In genomic region chr6:128296750-128297393, GRCm38 (mm10) we compare ENCODE assay signal across 8 mouse cellular contexts. TPM values are rescaled to one million over a fixed set of nuclear protein-coding genes. Genes with fewer than 3 reads are reported as not detected.
DNase-seq lines count a peak whose midpoint lies in the region; ATAC-seq and TF ChIP-seq lines count a peak whose summit lies in the region.

No protein-coding gene starts in this region.

- peaks cover 23% of the 10 kb centered on the region for H3K4me1 ChIP-seq in heart, embryonic 16.5 days (ENCODE audit: control insufficient read depth, insufficient read depth, low read length)
- H3K4me1 ChIP-seq in lung, postnatal 0 days (ENCODE audit: insufficient read depth, low read depth, low read length), result peaks cover 38% of the 10 kb centered on the region
- H3K4me1 ChIP-seq in stomach, postnatal 0 days (replicated peaks; ENCODE audit: control insufficient read depth, insufficient read depth), result peaks cover 8% of the 10 kb centered on the region

- H3K4me2 ChIP-seq in heart, embryonic 16.5 days (ENCODE audit: low read depth, low read length), result 0 out of 2 replicates have a peak overlapping the region, but pooled peaks have one; percentile 8
- peak overlapping the region; percentile 11; the same call in 1 of the 2 replicates for H3K4me2 ChIP-seq in lung, postnatal 0 days (replicated peaks; ENCODE audit: low read depth, low read length)
- H3K4me2 ChIP-seq in stomach, postnatal 0 days (replicated peaks; ENCODE audit: low read depth), result no peak overlapping the region

- H3K9ac ChIP-seq in heart, embryonic 16.5 days (ENCODE audit: low read length), result no peak overlapping the region
- no peak overlapping the region for H3K9ac ChIP-seq in lung, postnatal 0 days (replicated peaks; ENCODE audit: low read depth)
- no peak overlapping the region for H3K9ac ChIP-seq in stomach, postnatal 0 days (ENCODE audit: low read length)

- no peak for TF ChIP-seq CTCF in lung, postnatal 0 days (IDR thresholded peaks at IDR 0.05)
- TF ChIP-seq CTCF in stomach, postnatal 0 days (IDR thresholded peaks at IDR 0.05; ENCODE audit: low read depth), result no peak

- WGBS in heart, embryonic 16.5 days, result 43% methylated on average over 11 of the region's 11 CpGs
- WGBS in lung, postnatal 0 days, result 28% methylated on average over 11 of the region's 11 CpGs
- WGBS in stomach, postnatal 0 days, result 40% methylated on average over 10 of the region's 11 CpGs

- no peak overlapping the region for H3K4me3 ChIP-seq in heart, embryonic 16.5 days (ENCODE audit: low read length)
- H3K4me3 ChIP-seq in lung, postnatal 0 days (ENCODE audit: low read depth, low read length), result no peak overlapping the region; the same call in 1 of the 2 replicates
- no peak overlapping the region for H3K4me3 ChIP-seq in stomach, postnatal 0 days (ENCODE audit: low read depth, low read length)

- no peak for ATAC-seq in heart, embryonic 16.5 days (replicated peaks; ENCODE audit: extremely low read depth, insufficient read depth, low FRiP score)
- ATAC-seq in lung, postnatal 0 days, result no peak
- ATAC-seq in stomach, postnatal 0 days (ENCODE audit: low FRiP score, low TSS enrichment), result no peak
- no peak for ATAC-seq in erythroblast, adult 5-6 weeks (replicated peaks; ENCODE audit: low FRiP score, poor library complexity, severe bottlenecking)

- H3K27ac ChIP-seq in heart, embryonic 16.5 days (ENCODE audit: low read length), result peak overlapping the region; percentile 43; the same call in 1 of the 2 replicates
- H3K27ac ChIP-seq in lung, postnatal 0 days (ENCODE audit: low read length), result peak overlapping the region; percentile 94
- peak overlapping the region; percentile 18; the same call in 1 of the 2 replicates for H3K27ac ChIP-seq in stomach, postnatal 0 days (replicated peaks)

- no peaks in the 10 kb centered on the region for H3K36me3 ChIP-seq in heart, embryonic 16.5 days (ENCODE audit: control insufficient read depth, insufficient read depth)
- H3K36me3 ChIP-seq in lung, postnatal 0 days (ENCODE audit: insufficient read depth, low read length), result no peaks in the 10 kb centered on the region
- H3K36me3 ChIP-seq in stomach, postnatal 0 days (ENCODE audit: control insufficient read depth, insufficient read depth, low read length), result no peaks in the 10 kb centered on the region

- no peak for DNase-seq in heart, adult 8-10 months (ENCODE audit: low spot score)
- DNase-seq in lung, postnatal 0 days (ENCODE audit: low spot score), result no peak
- DNase-seq in lung, postnatal 14 days, result no peak
- DNase-seq in cerebellum, postnatal 36 days, result peak; percentile 83 to 88
- no peak for DNase-seq in stomach, postnatal 0 days (ENCODE audit: low spot score)
- DNase-seq in left cerebral cortex, adult 9 months (ENCODE audit: low spot score in 2 of 2), result no peak

- no peaks in the 10 kb centered on the region for H3K9me3 ChIP-seq in heart, embryonic 16.5 days (replicated peaks; ENCODE audit: control insufficient read depth, low read length)
- no peaks in the 10 kb centered on the region for H3K9me3 ChIP-seq in lung, postnatal 0 days (ENCODE audit: low read length)
- H3K9me3 ChIP-seq in stomach, postnatal 0 days (ENCODE audit: control insufficient read depth, low read length), result no peaks in the 10 kb centered on the region

- peaks cover 14% of the 10 kb centered on the region; the same call in 1 of the 2 replicates for H3K27me3 ChIP-seq in heart, embryonic 16.5 days (ENCODE audit: control insufficient read depth, insufficient read depth, low read length)
- no peaks in the 10 kb centered on the region for H3K27me3 ChIP-seq in lung, postnatal 0 days (replicated peaks; ENCODE audit: insufficient read depth, low read length)
- no peaks in the 10 kb centered on the region for H3K27me3 ChIP-seq in stomach, postnatal 0 days (ENCODE audit: control insufficient read depth, insufficient read depth, low read length)

- no peak for TF ChIP-seq EP300 in lung, postnatal 0 days (IDR thresholded peaks at IDR 0.05)
- TF ChIP-seq EP300 in stomach, postnatal 0 days (optimal IDR thresholded peaks at IDR 0.05), result no peak

RNA-seq across cellular contexts. Expression of gene Tead4, which starts 3.8 kb away (rescaled TPM):
- polyA plus RNA-seq in heart, embryonic 16.5 days (2015; fragmentation: Nextera tagmentation; extraction: Ambion mirVana), result 2.5 and 2.7 TPM in 2 replicates
- total RNA-seq in heart, adult 8-10 months (2022), result 1 to 10 TPM; 2.0 to 4.0 (median 3.1) TPM
- 9.6 and 10.3 TPM in 2 replicates for polyA plus RNA-seq in lung, postnatal 0 days (2015; fragmentation: Nextera tagmentation; extraction: Ambion mirVana)
- 1.5 and 2.2 TPM in 2 replicates for polyA plus RNA-seq in stomach, postnatal 0 days (2015; fragmentation: Nextera tagmentation; extraction: Ambion mirVana)
- total RNA-seq in erythroblast, adult 5-6 weeks (2015; ENCODE audit: low replicate concordance), result not detected in 2 replicates
- not detected in 2 replicates for total RNA-seq in erythroblast, adult 5-6 weeks (2017; ENCODE audit: low replicate concordance)

RNA-seq across cellular contexts. Expression of gene Tulp3, which starts 58.8 kb away (rescaled TPM):
- polyA plus RNA-seq in heart, embryonic 16.5 days (2015; fragmentation: Nextera tagmentation; extraction: Ambion mirVana), result 11.0 and 11.1 TPM in 2 replicates
- 1 to 10 TPM; 6.6 to 9.9 (median 7.8) TPM for total RNA-seq in heart, adult 8-10 months (2022)
- 9.5 and 10.9 TPM in 2 replicates for polyA plus RNA-seq in lung, postnatal 0 days (2015; fragmentation: Nextera tagmentation; extraction: Ambion mirVana)
- polyA plus RNA-seq in stomach, postnatal 0 days (2015; fragmentation: Nextera tagmentation; extraction: Ambion mirVana), result 5.0 and 5.3 TPM in 2 replicates
- total RNA-seq in erythroblast, adult 5-6 weeks (2015; ENCODE audit: low replicate concordance), result 0.38 and 0.42 TPM in 2 replicates
- total RNA-seq in erythroblast, adult 5-6 weeks (2017; ENCODE audit: low replicate concordance), result not detected in 2 replicates

Comparison
In these comparisons a context has a peak if more than half of its experiments do, and no peak if none do; other contexts are left out.
1. H3K27ac ChIP-seq: peak in every context shown above with its lines; median percentile 94 in lung, postnatal 0 days; 43 in heart, embryonic 16.5 days; 18 in stomach, postnatal 0 days.
2. DNase-seq: peak in cerebellum, postnatal 36 days (2 of 2); none in heart, adult 8-10 months (single experiment), lung, postnatal 0 days (single experiment), lung, postnatal 14 days (single experiment), stomach, postnatal 0 days (single experiment) and left cerebral cortex, adult 9 months (0 of 2).